Mouse (Mus musculus): ENCODE results near the gene Spen. TPM values are rescaled to one million over a fixed set of nuclear protein-coding genes. Genes with fewer than 3 reads are reported as not detected.

Spen gene
- polyA plus RNA-seq, 1 experiment from 2014 or later = 20.9 TPM

GRCm38 (mm10) chr4:141484071-141484470 is 54.3 kb downstream of the Spen start:
- no peak overlapping the region for H3K9ac ChIP-seq
- ATAC-seq (ENCODE audit: low FRiP score) = no peak
- H3K4me1 ChIP-seq = no peaks in the 10 kb centered on the region
- H3K4me2 ChIP-seq = no peak overlapping the region
- no peak overlapping the region for H3K4me3 ChIP-seq (replicated peaks)
- H3K36me3 ChIP-seq (replicated peaks) = peaks cover 96% of the 10 kb centered on the region
- WGBS = 87% methylated on average over 11 of the region's 11 CpGs
- no peaks in the 10 kb centered on the region for H3K9me3 ChIP-seq
- no peak overlapping the region for H3K27ac ChIP-seq
- H3K27me3 ChIP-seq = no peaks in the 10 kb centered on the region

- no peak for ATAC-seq (ENCODE audit: low FRiP score)
- no peaks in the 10 kb centered on the region for H3K27me3 ChIP-seq
- WGBS = 94% methylated on average over 8 of the region's 8 CpGs
- H3K4me3 ChIP-seq (replicated peaks) = no peak overlapping the region
- H3K9ac ChIP-seq = no peak overlapping the region
- no peaks in the 10 kb centered on the region for H3K4me1 ChIP-seq
- no peak overlapping the region for H3K4me2 ChIP-seq
- no peak overlapping the region for H3K27ac ChIP-seq
- H3K9me3 ChIP-seq = no peaks in the 10 kb centered on the region
- peaks cover 97% of the 10 kb centered on the region for H3K36me3 ChIP-seq (replicated peaks)
Measured at GRCm38 (mm10) chr4:141479411-141479810, 59.0 kb downstream of the Spen start.

DNA sequence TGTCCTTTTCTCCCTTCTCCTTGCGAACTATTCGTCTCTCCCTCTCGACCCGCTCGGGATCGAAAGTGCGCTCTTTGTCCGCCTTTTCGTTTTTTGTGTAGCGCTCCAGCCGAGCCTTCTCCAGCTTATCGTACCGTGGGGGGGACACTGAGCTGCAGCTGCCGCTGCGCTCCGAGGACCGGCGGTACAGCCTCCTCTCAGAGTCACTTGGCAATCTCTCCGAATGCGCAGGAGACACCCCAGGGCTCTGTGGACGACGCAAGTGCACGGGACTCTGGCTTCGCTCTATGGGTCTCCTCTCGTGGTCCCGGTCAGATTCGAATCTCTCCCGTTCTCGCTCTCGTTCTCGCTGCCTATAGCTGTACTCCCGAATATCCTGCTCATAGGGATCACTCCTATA is 59.6 kb downstream of the Spen start:
- Histone ChIP-seq H3K9ac (no peak overlapping the region), H3K36me3 (replicated peaks) (peaks cover 97% of the 10 kb centered on the region), H3K27me3 (no peaks in the 10 kb centered on the region), H3K4me3 (replicated peaks) (no peak overlapping the region), H3K4me2 (no peak overlapping the region), H3K9me3 (no peaks in the 10 kb centered on the region), H3K4me1 (no peaks in the 10 kb centered on the region), H3K27ac (no peak overlapping the region)
- 94% methylated on average over 32 of the region's 32 CpGs for WGBS
- ATAC-seq (ENCODE audit: low FRiP score) = no peak

- no peak overlapping the region for H3K9ac ChIP-seq
- H3K4me3 ChIP-seq (replicated peaks) = no peak overlapping the region
- H3K27ac ChIP-seq = 0 out of 2 replicates have a peak overlapping the region, but pooled peaks have one; percentile 37
- H3K4me1 ChIP-seq = no peaks in the 10 kb centered on the region
- H3K4me2 ChIP-seq = no peak overlapping the region
- no peak for ATAC-seq (ENCODE audit: low FRiP score)
- H3K27me3 ChIP-seq = no peaks in the 10 kb centered on the region
- H3K9me3 ChIP-seq = no peaks in the 10 kb centered on the region
- peaks cover 98% of the 10 kb centered on the region for H3K36me3 ChIP-seq (replicated peaks)
- 91% methylated on average over 23 of the region's 23 CpGs for WGBS
Measured at GRCm38 (mm10) chr4:141478225-141478624, 60.2 kb downstream of the Spen start.

DNA sequence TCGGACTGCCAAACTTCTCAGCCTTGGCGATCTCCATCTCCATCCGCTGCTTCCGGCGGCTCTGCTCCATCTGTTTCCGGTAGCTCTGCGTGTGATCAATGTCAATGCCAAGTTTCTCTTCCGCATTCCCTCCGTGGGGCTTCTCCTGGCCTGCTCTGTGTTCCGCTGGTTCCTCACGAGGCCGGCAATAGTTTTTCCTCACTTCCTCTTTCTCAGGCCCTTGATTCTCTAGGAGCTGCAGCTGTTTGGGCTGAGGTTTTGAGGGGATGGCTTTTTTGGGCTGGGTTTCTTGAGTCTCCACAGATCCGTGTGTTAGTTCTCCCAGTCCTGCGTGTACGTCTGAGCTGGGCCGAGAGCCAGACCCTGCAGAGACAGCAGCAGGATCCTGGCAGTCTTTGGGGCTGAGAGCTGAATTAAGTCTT is 60.7 kb downstream of the Spen start:
- no peaks in the 10 kb centered on the region for H3K27me3 ChIP-seq
- H3K4me2 ChIP-seq = no peak overlapping the region
- peaks cover 98% of the 10 kb centered on the region for H3K36me3 ChIP-seq (replicated peaks)
- 92% methylated on average over 16 of the region's 16 CpGs for WGBS
- H3K9ac ChIP-seq = no peak overlapping the region
- H3K4me3 ChIP-seq (replicated peaks) = no peak overlapping the region
- H3K4me1 ChIP-seq = no peaks in the 10 kb centered on the region
- H3K27ac ChIP-seq = 0 out of 2 replicates have a peak overlapping the region, but pooled peaks have one; percentile 37
- H3K9me3 ChIP-seq = no peaks in the 10 kb centered on the region
- ATAC-seq (ENCODE audit: low FRiP score) = no peak

GRCm38 (mm10) chr4:141474431-141474830 is 64.0 kb downstream of the Spen start:
- WGBS = 93% methylated on average over 19 of the region's 19 CpGs

GRCm38 (mm10) chr4:141472641-141473321 is 65.6 kb downstream of the Spen start:
- H3K36me3 ChIP-seq (replicated peaks) = peaks cover 98% of the 10 kb centered on the region
- H3K9me3 ChIP-seq = no peaks in the 10 kb centered on the region
- WGBS = 95% methylated on average over 32 of the region's 32 CpGs
- no peaks in the 10 kb centered on the region for H3K4me1 ChIP-seq
- no peak for ATAC-seq (ENCODE audit: low FRiP score)
- no peak overlapping the region for H3K4me2 ChIP-seq
- no peaks in the 10 kb centered on the region for H3K27me3 ChIP-seq
- no peak overlapping the region for H3K27ac ChIP-seq
- H3K4me3 ChIP-seq (replicated peaks) = no peak overlapping the region
- H3K9ac ChIP-seq = no peak overlapping the region

More at GRCm38 (mm10) chr4:141474431-141474830, 64.0 kb downstream of the Spen start:
- no peaks in the 10 kb centered on the region for H3K27me3 ChIP-seq
- no peak overlapping the region for H3K4me2 ChIP-seq
- H3K9me3 ChIP-seq = no peaks in the 10 kb centered on the region
- no peak overlapping the region for H3K9ac ChIP-seq
- peaks cover 99% of the 10 kb centered on the region for H3K36me3 ChIP-seq (replicated peaks)
- no peak for ATAC-seq (ENCODE audit: low FRiP score)
- no peak overlapping the region for H3K4me3 ChIP-seq (replicated peaks)
- H3K4me1 ChIP-seq = no peaks in the 10 kb centered on the region
- no peak overlapping the region for H3K27ac ChIP-seq

- Histone ChIP-seq H3K9me3 (no peaks in the 10 kb centered on the region), H3K4me3 (replicated peaks) (no peak overlapping the region), H3K4me1 (no peaks in the 10 kb centered on the region), H3K9ac (no peak overlapping the region), H3K27me3 (no peaks in the 10 kb centered on the region), H3K27ac (no peak overlapping the region), H3K4me2 (no peak overlapping the region), H3K36me3 (replicated peaks) (peaks cover 98% of the 10 kb centered on the region)
- WGBS = 98% methylated on average over 16 of the region's 16 CpGs
- ATAC-seq (ENCODE audit: low FRiP score) = no peak
Measured at GRCm38 (mm10) chr4:141471491-141471890, 66.9 kb downstream of the Spen start.

DNA sequence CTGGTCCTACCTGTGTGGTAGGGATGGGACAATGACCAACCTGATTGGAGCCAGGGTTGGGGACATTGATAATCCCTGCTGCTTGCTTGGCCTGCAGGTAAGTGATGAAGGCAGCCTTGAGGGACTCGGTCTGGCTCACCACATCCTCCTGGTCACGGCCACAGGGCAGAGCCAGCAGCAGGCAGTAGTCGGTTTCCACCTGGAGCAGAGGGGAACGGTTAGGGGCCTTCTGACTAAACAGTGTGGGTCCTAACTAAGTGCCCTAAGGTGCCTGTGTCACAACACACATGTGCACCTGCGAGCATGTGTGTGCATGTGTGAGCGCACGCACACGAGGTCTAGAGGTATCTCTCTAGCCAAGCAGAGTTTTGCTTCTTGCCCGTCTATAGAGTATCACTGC is 69.1 kb downstream of the Spen start:
- no peak overlapping the region for H3K4me3 ChIP-seq (replicated peaks)
- H3K4me1 ChIP-seq = no peaks in the 10 kb centered on the region
- H3K27me3 ChIP-seq = no peaks in the 10 kb centered on the region
- no peak overlapping the region for H3K4me2 ChIP-seq
- H3K9me3 ChIP-seq = no peaks in the 10 kb centered on the region
- H3K27ac ChIP-seq = no peak overlapping the region; the same call in 1 of the 2 replicates
- no peak overlapping the region for H3K9ac ChIP-seq
- no peak for ATAC-seq (ENCODE audit: low FRiP score)
- peaks cover 98% of the 10 kb centered on the region for H3K36me3 ChIP-seq (replicated peaks)
- 91% methylated on average over 9 of the region's 9 CpGs for WGBS

- H3K9ac ChIP-seq = no peak overlapping the region
- no peaks in the 10 kb centered on the region for H3K4me1 ChIP-seq
- 79% methylated on average over 10 of the region's 10 CpGs for WGBS
- H3K9me3 ChIP-seq = no peaks in the 10 kb centered on the region
- no peak overlapping the region for H3K27ac ChIP-seq
- no peak overlapping the region for H3K4me3 ChIP-seq (replicated peaks)
- H3K4me2 ChIP-seq = no peak overlapping the region
- peaks cover 98% of the 10 kb centered on the region for H3K36me3 ChIP-seq (replicated peaks)
- no peak for ATAC-seq (ENCODE audit: low FRiP score)
- H3K27me3 ChIP-seq = no peaks in the 10 kb centered on the region
Measured at GRCm38 (mm10) chr4:141468576-141468975, 69.8 kb downstream of the Spen start.

GRCm38 (mm10) chr4:141467581-141467927 is 70.8 kb downstream of the Spen start:
- no peak overlapping the region for H3K27ac ChIP-seq
- H3K4me3 ChIP-seq (replicated peaks) = no peak overlapping the region
- no peaks in the 10 kb centered on the region for H3K9me3 ChIP-seq
- 84% methylated on average over 6 of the region's 6 CpGs for WGBS
- H3K4me2 ChIP-seq = no peak overlapping the region
- no peak for ATAC-seq (ENCODE audit: low FRiP score)
- no peak overlapping the region for H3K9ac ChIP-seq
- H3K4me1 ChIP-seq = no peaks in the 10 kb centered on the region
- no peaks in the 10 kb centered on the region for H3K27me3 ChIP-seq
- peaks cover 98% of the 10 kb centered on the region for H3K36me3 ChIP-seq (replicated peaks)

DNA sequence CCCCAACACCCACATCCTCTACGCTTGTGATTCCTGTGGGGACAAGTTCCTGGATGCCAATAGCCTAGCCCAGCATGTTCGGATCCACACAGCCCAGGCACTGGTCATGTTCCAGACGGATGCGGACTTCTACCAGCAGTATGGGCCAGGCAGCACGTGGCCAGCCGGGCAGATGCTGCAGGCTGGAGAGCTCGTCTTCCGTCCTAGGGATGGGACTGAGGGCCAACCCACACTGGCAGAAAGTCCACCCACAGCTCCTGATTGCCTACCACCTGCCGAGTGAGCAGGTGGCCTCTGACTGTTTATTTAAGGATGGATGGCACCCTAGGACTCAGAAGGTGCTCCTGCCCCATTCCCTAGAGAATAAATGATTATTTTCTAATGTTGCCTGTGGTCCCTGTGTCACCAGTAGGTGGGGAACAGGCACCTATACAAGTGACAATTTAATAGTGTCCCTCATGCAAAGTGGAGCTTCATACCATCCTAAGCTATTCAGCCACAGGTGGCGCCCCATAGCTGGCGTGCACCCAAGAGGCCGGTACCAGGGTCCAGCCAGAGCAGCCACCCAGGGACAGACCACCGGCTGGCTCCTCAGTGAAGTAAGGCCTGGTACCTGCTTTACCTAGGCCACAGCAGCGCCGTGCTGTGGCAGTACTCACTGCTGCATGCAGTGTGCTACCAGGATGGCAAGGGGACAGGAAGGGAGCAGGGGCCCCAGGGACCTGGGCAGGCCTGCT is 71.4 kb downstream of the Spen start:
- Histone ChIP-seq H3K36me3 (replicated peaks) (peaks cover 98% of the 10 kb centered on the region), H3K4me3 (replicated peaks) (no peak overlapping the region), H3K9ac (no peak overlapping the region), H3K4me2 (no peak overlapping the region), H3K27me3 (no peaks in the 10 kb centered on the region), H3K4me1 (no peaks in the 10 kb centered on the region), H3K9me3 (no peaks in the 10 kb centered on the region), H3K27ac (no peak overlapping the region)
- 90% methylated on average over 15 of the region's 15 CpGs for WGBS
- no peak for ATAC-seq (ENCODE audit: low FRiP score)
